Mouse (Mus musculus) thymus, adult 2 months (tissue): ENCODE data around the gene Pkp4.

Experiments used
- CTCF ChIP-seq: fragments of 200-500 bp; IDR thresholded peaks from 2 replicates; pipeline ENCODE4 v1.5.1; 2012; ENCODE audit warnings: mild to moderate bottlenecking, control low read depth, low read length, moderate library complexity, borderline replicate concordance; ENCODE audit not compliant: control insufficient read depth, poor library complexity, insufficient read depth; ENCODE audit errors: extremely low read depth
- POLR2A ChIP-seq: fragments of 200-500 bp; IDR thresholded peaks from 2 replicates; pipeline ENCODE4 v1.6.1; 2012; ENCODE audit warnings: mild to moderate bottlenecking, low read length, control low read depth, moderate library complexity; ENCODE audit not compliant: control insufficient read depth, poor library complexity, insufficient read depth; ENCODE audit errors: extremely low read depth

DNA sequence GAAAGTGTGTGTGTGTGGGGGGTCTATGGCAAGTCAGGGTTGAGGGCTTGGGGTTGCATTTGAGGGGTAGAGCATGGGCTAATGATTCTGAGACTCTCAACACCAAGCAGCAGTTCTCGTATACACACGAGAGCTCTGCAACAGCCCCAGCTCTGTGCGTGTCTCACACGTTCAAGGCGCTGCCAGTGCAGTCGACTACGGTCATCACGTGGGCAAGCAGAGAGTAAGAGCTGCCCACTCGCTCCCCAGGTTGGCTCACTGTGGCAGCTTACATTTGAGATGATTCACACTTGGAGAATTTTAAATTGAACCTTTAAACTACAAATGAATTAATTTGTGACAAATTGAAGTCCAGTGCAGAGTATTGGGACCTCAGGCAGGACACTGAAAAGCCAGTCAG, 44.4 kb downstream of the Pkp4 start:
- TF ChIP-seq CTCF (no peak), POLR2A (no peak)
